Mouse (Mus musculus): Measurements from ENCODE around the gene Samt3.

Samt3 gene

DNA sequence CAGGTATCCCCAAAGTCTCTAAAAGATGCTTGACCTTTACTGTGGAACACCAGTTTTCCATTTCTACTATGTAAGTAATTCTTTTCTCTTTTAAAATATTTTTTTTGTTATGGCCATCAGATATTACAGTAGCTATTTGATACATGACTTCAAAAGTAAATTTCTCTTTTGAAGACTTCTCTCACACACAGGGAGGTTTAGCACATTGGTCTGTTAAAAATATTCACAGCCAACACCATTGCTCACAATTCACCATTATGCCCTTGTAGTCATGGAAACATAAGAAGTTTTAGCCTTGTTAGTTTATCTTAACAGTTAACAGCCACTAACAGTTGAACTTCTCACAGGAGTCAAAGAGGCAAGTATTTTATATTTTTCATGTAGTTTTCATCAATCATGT, at the start of gene Samt3:
Samt3 (plus strand) TSS at position 301 of the 400 bp plus-strand sequence.
- DNase-seq (ENCODE audit: low spot score in 2 of 2): no peak

DNA sequence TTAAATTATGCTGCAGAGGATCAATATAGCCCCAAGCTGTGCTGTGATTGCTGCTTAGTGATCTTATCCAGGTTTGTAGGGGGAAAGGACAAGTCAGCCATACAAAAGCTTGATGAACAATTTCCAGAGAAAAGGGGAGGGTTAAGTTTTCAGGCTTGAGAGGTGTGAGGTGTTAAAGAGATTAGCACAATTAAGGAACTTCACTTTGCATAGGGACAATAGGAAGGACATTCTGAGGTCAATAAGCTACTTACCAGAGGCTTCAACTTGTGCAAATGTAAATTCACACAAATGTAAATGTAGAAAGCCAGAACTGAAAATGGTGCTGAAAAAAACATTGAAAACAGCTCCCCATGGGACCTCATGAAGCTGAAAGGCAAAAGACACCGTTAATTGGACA, 27.4 kb upstream of the Samt3 start:
- no peak for DNase-seq (ENCODE audit: low spot score in 2 of 2)

DNA sequence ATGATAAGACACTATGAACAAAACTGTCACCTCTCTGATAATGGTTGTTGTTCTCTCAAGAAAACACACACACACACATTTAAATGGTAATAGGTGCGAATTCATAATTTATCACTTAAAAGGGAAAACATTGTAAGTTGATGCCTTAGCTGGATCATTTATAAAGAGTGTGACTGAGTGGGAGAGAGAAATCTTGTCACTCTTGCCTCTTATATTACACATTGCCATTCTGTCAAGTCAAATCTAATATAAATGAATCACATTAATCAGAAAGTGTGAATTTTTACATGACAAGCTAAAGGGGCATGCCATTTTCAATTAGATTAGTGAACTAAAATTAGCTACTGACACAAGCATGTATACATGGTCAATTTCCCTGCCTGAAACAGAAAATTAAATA, 44.7 kb downstream of the Samt3 start:
- DNase-seq (ENCODE audit: low spot score in 2 of 2): no peak
